Mouse (Mus musculus): ENCODE data around the gene Edil3. TPM values are rescaled to one million over a fixed set of nuclear protein-coding genes. Genes with fewer than 3 reads are reported as not detected.

Gene Edil3
- total RNA-seq, 1 experiment from 2014 or later: 0.38 TPM

- no peak for ATAC-seq (replicated peaks; ENCODE audit: insufficient number of reproducible peaks, low FRiP score, low TSS enrichment, poor library complexity, severe bottlenecking)
Observed at GRCm38 (mm10) chr13:89371656-89372240, 550.5 kb downstream of the Edil3 start.
